In genomic region chrX:140060886-140061874, GRCm38 (mm10) we compare ENCODE assay signal across 9 mouse cellular contexts. TPM values are rescaled to one million over a fixed set of nuclear protein-coding genes. Genes with fewer than 3 reads are reported as not detected.
DNase-seq lines count a peak whose midpoint lies in the region; ATAC-seq and TF ChIP-seq lines count a peak whose summit lies in the region.
"Had no signal": no experiment of that assay in that cellular context is flagged by ENCODE, and none has a peak within 500 bp of the region (broad histone marks: within the 10 kb centered on the region; RNA-seq: fewer than 3 reads in every experiment).

No protein-coding gene starts in this region.

- H3K9ac ChIP-seq in hindbrain, embryonic 13.5 days: no peak overlapping the region
- no peak overlapping the region for H3K9ac ChIP-seq in liver, embryonic 11.5 days (ENCODE audit: low read depth, low read length)

- H3K27ac ChIP-seq in layer of hippocampus, adult 2 months: no peak overlapping the region
- H3K27ac ChIP-seq in hindbrain, embryonic 13.5 days: no peak overlapping the region
- H3K27ac ChIP-seq in liver, embryonic 11.5 days (ENCODE audit: low read depth, low read length): no peak overlapping the region
- H3K27ac ChIP-seq: macrophage had no signal

- H3K4me3 ChIP-seq in layer of hippocampus, adult 2 months: peak overlapping the region; percentile 8; the same call in 1 of the 2 replicates
- peak overlapping the region; percentile 39 for H3K4me3 ChIP-seq in hindbrain, embryonic 13.5 days
- H3K4me3 ChIP-seq in liver, embryonic 11.5 days (ENCODE audit: low read depth, low read length): peak overlapping the region; percentile 34

- peaks cover 40% of the 10 kb centered on the region for H3K27me3 ChIP-seq in hindbrain, embryonic 13.5 days
- H3K27me3 ChIP-seq in liver, embryonic 11.5 days (replicated peaks; ENCODE audit: control insufficient read depth, insufficient read depth, low read length): peaks cover 17% of the 10 kb centered on the region
- H3K27me3 ChIP-seq in splenic B cell, adult 2 months (ENCODE audit: control insufficient read depth, insufficient read depth, low read length, poor library complexity, severe bottlenecking): no peaks in the 10 kb centered on the region

- H3K36me3 ChIP-seq in hindbrain, embryonic 13.5 days: no peaks in the 10 kb centered on the region
- H3K36me3 ChIP-seq in liver, embryonic 11.5 days (ENCODE audit: control insufficient read depth, insufficient read depth, low read length): no peaks in the 10 kb centered on the region
- no peaks in the 10 kb centered on the region for H3K36me3 ChIP-seq in splenic B cell, adult 2 months (ENCODE audit: control insufficient read depth, insufficient read depth, low read length, poor library complexity, severe bottlenecking)

- DNase-seq in layer of hippocampus, adult 2 months (ENCODE audit: low spot score in 2 of 2): no peak
- DNase-seq in layer of hippocampus, adult 9-11 months: no peak
- DNase-seq in embryo, embryonic 10.5 days (ENCODE audit: low spot score): peak; percentile 18
- no peak for DNase-seq in liver, embryonic 11.5 days (ENCODE audit: low spot score)
- DNase-seq in splenic B cell, adult 2 months (ENCODE audit: low read depth, low spot score): peak; percentile 0
- DNase-seq in T-cell, adult 2 months (ENCODE audit: low spot score): no peak
- no peak for DNase-seq in left cerebral cortex, postnatal 14 days (ENCODE audit: low spot score in 2 of 2)

- 13% methylated on average over 84 of the region's 90 CpGs for WGBS in hindbrain, embryonic 13.5 days
- 17% methylated on average over 89 of the region's 90 CpGs for WGBS in liver, embryonic 11.5 days

- 0 out of 2 replicates have a peak, but pooled peaks cover 7% of the 10 kb centered on the region for H3K4me1 ChIP-seq in hindbrain, embryonic 13.5 days (replicated peaks)
- H3K4me1 ChIP-seq in liver, embryonic 11.5 days (replicated peaks; ENCODE audit: control insufficient read depth, insufficient read depth, low read length): no peaks in the 10 kb centered on the region

- H3K4me2 ChIP-seq in hindbrain, embryonic 13.5 days: peak overlapping the region; percentile 57
- H3K4me2 ChIP-seq in liver, embryonic 11.5 days: peak overlapping the region; percentile 59

- TF ChIP-seq CTCF in layer of hippocampus, adult 2 months (conservative IDR thresholded peaks at IDR 0.05): no peak

- no peak for ATAC-seq in hindbrain, embryonic 13.5 days (ENCODE audit: low FRiP score)
- no peak for ATAC-seq in liver, embryonic 11.5 days (replicated peaks; ENCODE audit: low FRiP score)

- intact Hi-C loops in left cerebral cortex, postnatal 14 days (cut with DNase I): no loop called here

- H3K9me3 ChIP-seq in hindbrain, embryonic 13.5 days: 0 out of 2 replicates have a peak, but pooled peaks cover 4% of the 10 kb centered on the region
- H3K9me3 ChIP-seq in liver, embryonic 11.5 days (ENCODE audit: control insufficient read depth, low read length): peaks cover 4% of the 10 kb centered on the region; the same call in 1 of the 2 replicates

RNA-seq across cellular contexts. Expression of gene Nup62cl, which starts 1.3 kb away (rescaled TPM):
- total RNA-seq in layer of hippocampus, adult 2 months (2021): under 1 TPM; 0.41 to 0.59 TPM
- polyA plus RNA-seq in hindbrain, embryonic 13.5 days (2015; fragmentation: Nextera tagmentation; extraction: Ambion mirVana): 1.0 TPM in 2 replicates
- polyA plus RNA-seq in liver, embryonic 11.5 days (2014; fragmentation: Nextera tagmentation; extraction: Ambion mirVana): 2.6 and 3.6 TPM in 2 replicates
- total RNA-seq in left cerebral cortex, postnatal 14 days (2021): under 1 TPM; 0.36 to 0.42 TPM
- polyA plus RNA-seq: macrophage had no signal

RNA-seq across cellular contexts. Expression of gene Pih1h3b, which starts 1.5 kb away (rescaled TPM):
- not detected for total RNA-seq in layer of hippocampus, adult 2 months (2021)
- 0.10 TPM in 1 of 2 replicates, not detected in the other for polyA plus RNA-seq in hindbrain, embryonic 13.5 days (2015; fragmentation: Nextera tagmentation; extraction: Ambion mirVana)
- polyA plus RNA-seq in liver, embryonic 11.5 days (2014; fragmentation: Nextera tagmentation; extraction: Ambion mirVana): not detected in 2 replicates
- total RNA-seq in left cerebral cortex, postnatal 14 days (2021): not detected
- polyA plus RNA-seq: macrophage had no signal

Comparison
In these comparisons a context has a peak if more than half of its experiments do, and no peak if none do; other contexts are left out.
1. DNase-seq: peak in embryo, embryonic 10.5 days (single experiment) and splenic B cell, adult 2 months (single experiment); none in layer of hippocampus, adult 2 months (0 of 2), layer of hippocampus, adult 9-11 months (single experiment), liver, embryonic 11.5 days (single experiment), T-cell, adult 2 months (single experiment) and left cerebral cortex, postnatal 14 days (0 of 2).
2. Peak in every context shown above with its lines, with median percentiles within 50 percentile points of each other: H3K4me3 ChIP-seq.